Mouse (Mus musculus): ENCODE data around the gene Tmem256. TPM values are rescaled to one million over a fixed set of nuclear protein-coding genes. Genes with fewer than 3 reads are reported as not detected.
"Not testable (repeated sequence)": the region's sequence is repeated elsewhere in the genome, so short reads cannot be mapped to it uniquely, and the experiment has no call there.

Gene Tmem256
- polyA plus RNA-seq, 1 experiment from 2014 or later: 399 TPM

DNA sequence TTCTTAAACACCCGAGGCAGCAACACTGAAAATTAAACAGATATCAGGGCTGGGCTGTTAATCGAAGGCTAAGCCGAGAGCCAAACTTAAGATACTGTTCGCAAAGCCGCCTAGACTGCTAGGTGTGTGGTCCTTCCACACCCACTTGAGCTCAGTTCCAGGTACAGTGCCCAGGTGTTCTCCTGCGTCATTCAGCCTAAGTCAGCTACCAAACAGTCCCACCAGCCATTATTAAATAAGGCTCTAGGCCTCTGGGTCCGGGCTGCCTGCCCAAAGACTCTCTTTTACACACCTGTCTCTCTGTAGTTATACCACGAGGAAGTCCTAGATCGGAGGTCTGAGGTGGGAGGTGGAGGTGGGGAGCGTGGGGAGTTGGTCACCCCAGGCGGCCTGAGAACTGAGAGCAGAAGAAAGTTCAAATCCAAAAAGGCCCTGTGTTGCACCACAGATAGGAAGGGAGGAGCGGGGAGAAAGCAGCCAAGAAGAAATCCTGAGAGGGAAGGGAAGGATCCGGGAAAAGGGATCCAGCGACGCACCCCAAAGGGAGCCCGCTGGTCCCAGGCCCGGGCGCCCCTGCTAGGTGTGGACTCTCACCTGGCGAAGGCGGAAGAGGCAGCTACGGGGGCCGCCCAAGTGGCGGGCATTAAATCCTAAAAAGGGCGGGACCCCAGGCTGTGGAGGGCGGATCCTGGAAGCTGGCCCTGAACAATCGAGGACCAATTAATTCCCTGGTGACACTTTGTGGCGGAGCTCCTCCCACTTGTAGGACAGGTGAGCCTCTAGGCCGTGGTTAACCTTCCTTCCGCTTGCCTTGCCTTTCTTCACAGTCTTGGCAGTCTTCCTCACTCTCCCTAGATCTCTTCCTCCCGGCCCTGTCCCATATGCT is 20.0 kb downstream of the Tmem256 start, which contains the start of gene Tnk1:
Gene Tnk1 (minus strand): TSS at position 618 of the 886 bp plus-strand sequence.
- Histone ChIP-seq H3K4me2 (replicated peaks) (peak within 1 kb of the TSS; percentile 35), H3K9me3 (replicated peaks) (no peaks in the 10 kb centered on the region), H3K36me3 (no peaks in the 10 kb centered on the region), H3K9ac (0 out of 2 replicates have a peak within 1 kb of the TSS, but pooled peaks have one; percentile 9), H3K27me3 (peaks cover 16% of the 10 kb centered on the region), H3K4me1 (peaks cover 7% of the 10 kb centered on the region; the same call in 1 of the 2 replicates), H3K27ac (replicated peaks) (peak within 1 kb of the TSS; percentile 82), H3K4me3 (replicated peaks) (peak within 1 kb of the TSS; percentile 32)
- ATAC-seq (ENCODE audit: insufficient number of reproducible peaks, low FRiP score, low TSS enrichment, low read depth): 0 out of 2 replicates have a peak, but pooled peaks have one; percentile 40
- 18% methylated on average over 30 of the region's 30 CpGs for WGBS

DNA sequence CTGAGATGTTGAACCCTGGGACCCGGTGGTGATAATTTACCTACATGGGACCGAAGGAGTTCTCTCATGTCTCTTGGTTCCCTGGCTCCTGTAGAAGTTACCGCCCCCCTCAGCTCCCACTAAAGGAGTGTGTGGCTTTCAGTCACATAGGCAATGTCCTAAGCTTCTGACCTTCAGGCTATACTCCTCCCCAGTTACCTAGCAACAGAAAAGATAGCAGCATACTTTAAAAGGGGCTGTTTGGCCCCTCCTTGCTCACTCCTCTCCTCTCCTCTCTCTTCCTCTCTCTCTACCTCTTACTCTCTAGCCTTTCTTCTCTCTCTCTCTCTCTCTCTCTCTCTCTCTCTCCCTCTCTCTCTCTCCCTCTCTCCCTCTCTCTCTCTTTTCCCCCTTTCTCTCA is 25.4 kb downstream of the Tmem256 start:
- H3K9me3 ChIP-seq (replicated peaks); H3K27ac ChIP-seq (replicated peaks); H3K9ac ChIP-seq; H3K36me3 ChIP-seq; H3K4me2 ChIP-seq (replicated peaks); H3K4me3 ChIP-seq (replicated peaks); H3K4me1 ChIP-seq; H3K27me3 ChIP-seq; ATAC-seq (ENCODE audit: insufficient number of reproducible peaks, low FRiP score, low TSS enrichment, low read depth): not testable (repeated sequence)
- 76% methylated on average over 3 of the region's 3 CpGs for WGBS

DNA sequence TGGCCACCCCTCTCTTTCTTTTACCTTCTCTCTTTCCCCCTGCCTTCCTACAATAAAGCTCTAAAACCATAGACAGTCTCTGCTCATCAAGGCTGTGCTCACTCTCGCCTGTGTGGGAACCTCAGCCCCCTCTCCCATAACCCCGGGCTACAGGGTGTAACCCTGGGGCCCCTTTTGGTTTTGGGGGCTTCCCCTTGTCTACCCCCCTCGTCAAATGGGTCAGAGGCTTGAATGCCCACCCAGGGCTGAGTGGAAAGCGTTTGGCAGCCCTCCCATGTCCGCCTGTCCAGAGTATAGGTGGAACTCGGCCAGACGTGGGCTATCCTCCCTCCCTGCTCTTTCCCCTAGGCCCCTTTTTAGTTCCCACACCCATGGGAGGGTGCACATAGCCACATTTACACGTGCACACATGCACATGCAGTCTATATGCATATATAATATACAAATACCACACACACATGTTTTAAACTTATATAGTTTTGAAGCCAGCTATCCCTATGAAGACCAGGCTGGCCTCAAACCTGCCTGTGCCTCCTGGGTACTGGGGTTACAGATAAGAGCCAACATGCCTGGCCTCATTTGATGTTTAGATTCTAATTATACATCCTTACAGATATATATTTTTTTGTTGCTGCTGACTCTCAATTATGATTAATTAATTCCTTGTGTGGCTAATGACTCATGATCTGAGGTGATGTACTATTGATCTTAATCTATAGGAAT is 26.0 kb downstream of the Tmem256 start:
- no peak overlapping the region for H3K27ac ChIP-seq (replicated peaks)
- WGBS: 47% methylated on average over 8 of the region's 8 CpGs
- H3K4me1 ChIP-seq: peaks cover 5% of the 10 kb centered on the region; the same call in 1 of the 2 replicates
- no peak overlapping the region for H3K4me2 ChIP-seq (replicated peaks)
- ATAC-seq (ENCODE audit: insufficient number of reproducible peaks, low FRiP score, low TSS enrichment, low read depth): no peak
- no peaks in the 10 kb centered on the region for H3K36me3 ChIP-seq
- H3K9ac ChIP-seq: no peak overlapping the region
- H3K9me3 ChIP-seq (replicated peaks): no peaks in the 10 kb centered on the region
- H3K4me3 ChIP-seq (replicated peaks): no peak overlapping the region
- H3K27me3 ChIP-seq: no peaks in the 10 kb centered on the region

DNA sequence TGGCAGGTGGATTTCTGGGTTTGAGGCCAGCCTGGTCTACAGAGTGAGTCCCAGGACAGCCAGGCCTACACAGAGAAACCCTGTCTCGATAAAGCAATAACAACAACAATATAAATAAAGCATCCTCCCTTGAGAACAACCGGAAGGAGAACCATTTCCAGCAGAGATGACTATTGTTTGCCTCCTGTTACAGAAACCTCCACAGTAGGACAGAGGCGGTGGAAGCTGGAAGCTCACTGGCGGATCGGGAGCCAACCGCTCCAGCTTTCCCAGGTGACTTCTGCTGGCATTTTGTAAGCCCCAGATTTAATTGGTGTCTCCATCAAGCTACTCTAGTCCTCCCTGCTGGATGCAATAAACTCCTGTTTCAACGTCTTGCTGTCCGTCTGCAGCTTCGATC is 27.2 kb downstream of the Tmem256 start:
- no peak overlapping the region for H3K9ac ChIP-seq
- no peak overlapping the region for H3K27ac ChIP-seq (replicated peaks)
- H3K4me1 ChIP-seq: peaks cover 5% of the 10 kb centered on the region; the same call in 1 of the 2 replicates
- H3K4me3 ChIP-seq (replicated peaks): no peak overlapping the region
- 78% methylated on average over 9 of the region's 9 CpGs for whole genome bisulfite sequencing
- no peaks in the 10 kb centered on the region for H3K27me3 ChIP-seq
- no peaks in the 10 kb centered on the region for H3K9me3 ChIP-seq (replicated peaks)
- no peaks in the 10 kb centered on the region for H3K36me3 ChIP-seq
- ATAC-seq (ENCODE audit: insufficient number of reproducible peaks, low FRiP score, low TSS enrichment, low read depth): no peak
- H3K4me2 ChIP-seq (replicated peaks): no peak overlapping the region

DNA sequence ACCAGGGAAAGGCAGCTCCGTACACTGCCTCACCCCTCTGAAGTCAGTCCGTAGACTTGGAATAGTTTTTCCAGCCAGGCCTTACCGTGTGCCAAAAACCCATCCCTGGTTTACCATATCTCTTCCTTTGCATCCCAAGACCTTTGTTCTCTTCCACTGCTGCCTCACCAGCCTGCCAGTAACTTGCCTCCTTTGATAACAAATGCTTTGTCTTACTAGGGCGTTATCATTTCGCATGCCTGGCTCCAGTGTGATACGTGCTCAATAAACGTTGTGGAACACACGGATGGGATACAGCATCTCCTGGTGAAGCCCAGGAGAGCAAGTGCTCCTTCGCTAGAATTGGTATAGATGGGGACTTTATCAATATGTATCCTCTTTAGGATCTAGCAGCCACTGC is 29.0 kb downstream of the Tmem256 start:
- WGBS: 74% methylated on average over 9 of the region's 9 CpGs
- H3K4me2 ChIP-seq (replicated peaks): no peak overlapping the region
- no peak overlapping the region for H3K9ac ChIP-seq
- H3K27ac ChIP-seq (replicated peaks): no peak overlapping the region
- H3K36me3 ChIP-seq: no peaks in the 10 kb centered on the region
- ATAC-seq (ENCODE audit: insufficient number of reproducible peaks, low FRiP score, low TSS enrichment, low read depth): no peak
- peaks cover 5% of the 10 kb centered on the region; the same call in 1 of the 2 replicates for H3K4me1 ChIP-seq
- no peaks in the 10 kb centered on the region for H3K27me3 ChIP-seq
- H3K9me3 ChIP-seq (replicated peaks): no peaks in the 10 kb centered on the region
- no peak overlapping the region for H3K4me3 ChIP-seq (replicated peaks)

DNA sequence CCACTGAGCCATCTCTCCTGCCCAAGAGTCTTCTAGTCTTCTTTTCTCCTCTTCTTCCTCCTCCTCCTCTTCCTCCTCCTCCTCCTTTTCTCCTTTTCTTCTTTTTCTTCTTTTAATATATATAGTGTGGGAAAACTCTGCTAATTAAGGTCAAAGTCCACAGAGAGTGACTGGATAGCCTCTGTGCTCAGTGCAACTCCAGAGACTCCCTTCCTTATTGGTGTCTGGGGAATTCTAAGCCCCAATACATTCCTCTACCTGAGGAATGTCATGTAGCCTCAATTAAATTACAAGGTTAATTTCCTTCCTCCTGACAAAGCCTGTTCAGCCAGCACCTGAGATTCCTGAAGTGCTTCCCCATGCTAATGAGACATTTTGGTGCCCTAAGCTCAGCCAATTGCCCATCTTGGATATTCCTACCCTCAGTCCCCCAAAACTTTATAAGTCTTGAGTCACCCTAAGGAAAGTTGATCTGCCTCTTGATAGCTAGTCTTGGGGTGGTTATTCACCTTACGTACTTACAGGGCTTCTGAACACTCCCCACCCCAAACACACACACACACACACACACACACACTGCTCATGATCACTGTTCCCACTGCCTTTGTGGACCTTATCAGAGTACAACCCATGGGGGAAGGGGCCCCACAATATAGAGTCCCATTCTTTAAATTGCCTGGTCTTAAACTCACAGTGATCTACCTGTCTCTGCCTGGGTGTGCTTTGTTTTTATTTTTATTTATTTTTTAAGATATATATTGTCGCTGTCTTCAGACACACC is 32.2 kb downstream of the Tmem256 start:
- H3K4me3 ChIP-seq (replicated peaks): no peak overlapping the region
- WGBS: 87% methylated on average over 2 of the region's 2 CpGs
- no peaks in the 10 kb centered on the region for H3K9me3 ChIP-seq (replicated peaks)
- H3K27me3 ChIP-seq: no peaks in the 10 kb centered on the region
- no peak overlapping the region for H3K27ac ChIP-seq (replicated peaks)
- no peak overlapping the region for H3K9ac ChIP-seq
- no peaks in the 10 kb centered on the region for H3K36me3 ChIP-seq
- H3K4me1 ChIP-seq: peaks cover 3% of the 10 kb centered on the region
- H3K4me2 ChIP-seq (replicated peaks): no peak overlapping the region
- ATAC-seq (ENCODE audit: insufficient number of reproducible peaks, low FRiP score, low TSS enrichment, low read depth): no peak

DNA sequence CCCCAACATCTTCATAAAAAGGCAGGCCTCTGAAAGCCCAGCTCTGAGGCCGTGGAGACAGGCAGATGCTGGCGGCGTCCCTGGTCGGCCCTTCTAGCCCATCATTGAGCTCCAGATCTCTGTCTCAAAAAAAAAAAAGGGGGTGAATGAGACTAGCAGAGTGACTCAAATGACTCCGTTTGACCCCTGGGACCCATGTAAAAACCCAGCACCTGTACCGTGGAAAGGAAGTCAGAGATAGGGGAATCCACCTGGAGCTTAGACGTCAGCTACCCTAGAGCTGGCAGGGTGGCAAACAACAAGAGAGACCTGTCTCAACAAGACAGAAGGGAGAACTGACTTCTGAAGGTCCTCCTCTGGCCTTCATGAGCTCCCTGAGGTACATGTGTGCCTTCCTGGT is 33.5 kb downstream of the Tmem256 start:
- 82% methylated on average over 7 of the region's 7 CpGs for WGBS
- Histone ChIP-seq H3K27me3 (no peaks in the 10 kb centered on the region), H3K36me3 (no peaks in the 10 kb centered on the region), H3K4me3 (replicated peaks) (no peak overlapping the region), H3K9ac (no peak overlapping the region), H3K4me2 (replicated peaks) (no peak overlapping the region), H3K9me3 (replicated peaks) (no peaks in the 10 kb centered on the region), H3K4me1 (peaks cover 16% of the 10 kb centered on the region), H3K27ac (replicated peaks) (no peak overlapping the region)
- ATAC-seq (ENCODE audit: insufficient number of reproducible peaks, low FRiP score, low TSS enrichment, low read depth): no peak

DNA sequence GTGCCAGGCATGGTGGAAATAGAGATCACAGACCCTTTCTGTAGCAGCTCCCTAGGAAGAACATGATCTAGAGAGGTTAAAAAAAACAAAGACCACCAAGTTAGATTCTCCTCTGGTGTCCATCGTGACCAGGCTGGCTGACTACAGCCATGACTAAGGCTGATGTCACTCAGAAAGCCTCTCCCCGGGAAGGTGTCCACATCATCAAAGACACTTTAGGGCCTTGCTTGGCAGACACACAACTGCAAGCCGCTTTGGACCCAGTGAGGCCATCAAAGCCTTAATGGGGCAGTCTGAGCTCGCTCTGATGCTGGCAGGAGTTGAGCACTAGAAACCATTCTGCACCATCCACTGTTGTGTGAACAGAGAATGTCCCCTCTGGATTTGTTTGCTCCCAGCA is 34.1 kb downstream of the Tmem256 start:
- WGBS: 78% methylated on average over 4 of the region's 4 CpGs
- no peak for ATAC-seq (ENCODE audit: insufficient number of reproducible peaks, low FRiP score, low TSS enrichment, low read depth)
- H3K4me3 ChIP-seq (replicated peaks): no peak overlapping the region

DNA sequence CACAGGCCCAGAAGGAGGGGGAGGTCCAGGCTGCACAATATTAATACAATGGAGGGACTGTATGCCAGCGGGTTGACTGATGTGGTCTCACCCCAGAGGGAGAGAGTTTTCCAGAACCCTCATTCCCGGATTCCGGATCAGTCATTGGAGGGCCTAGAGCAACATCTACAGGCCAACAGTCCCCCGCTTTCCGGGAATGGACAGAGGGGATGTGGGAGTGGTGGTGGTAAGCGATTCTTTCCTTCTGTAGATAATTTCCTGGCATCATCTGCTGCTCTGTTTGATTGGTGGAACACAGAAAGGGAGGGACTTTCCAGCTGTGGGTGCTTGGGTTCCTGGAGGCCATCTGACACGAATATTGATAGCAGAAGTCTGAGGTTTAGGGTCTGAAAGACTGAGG is 37.9 kb downstream of the Tmem256 start:
- peak overlapping the region; percentile 88 for H3K4me2 ChIP-seq (replicated peaks)
- no peaks in the 10 kb centered on the region for H3K9me3 ChIP-seq (replicated peaks)
- no peak overlapping the region for H3K4me3 ChIP-seq (replicated peaks)
- H3K4me1 ChIP-seq: peaks cover 57% of the 10 kb centered on the region
- 22% methylated on average over 7 of the region's 7 CpGs for WGBS
- H3K27me3 ChIP-seq: no peaks in the 10 kb centered on the region
- H3K36me3 ChIP-seq: no peaks in the 10 kb centered on the region
- peak overlapping the region; percentile 94 for H3K27ac ChIP-seq (replicated peaks)
- peak; percentile 52 for ATAC-seq (ENCODE audit: insufficient number of reproducible peaks, low FRiP score, low TSS enrichment, low read depth)
- H3K9ac ChIP-seq: no peak overlapping the region

More for the DNA sequence above, 34.1 kb downstream of the Tmem256 start:
- Histone ChIP-seq H3K4me1 (peaks cover 23% of the 10 kb centered on the region), H3K27ac (replicated peaks) (no peak overlapping the region), H3K4me2 (replicated peaks) (no peak overlapping the region), H3K9ac (no peak overlapping the region), H3K27me3 (no peaks in the 10 kb centered on the region), H3K36me3 (no peaks in the 10 kb centered on the region), H3K9me3 (replicated peaks) (no peaks in the 10 kb centered on the region)

DNA sequence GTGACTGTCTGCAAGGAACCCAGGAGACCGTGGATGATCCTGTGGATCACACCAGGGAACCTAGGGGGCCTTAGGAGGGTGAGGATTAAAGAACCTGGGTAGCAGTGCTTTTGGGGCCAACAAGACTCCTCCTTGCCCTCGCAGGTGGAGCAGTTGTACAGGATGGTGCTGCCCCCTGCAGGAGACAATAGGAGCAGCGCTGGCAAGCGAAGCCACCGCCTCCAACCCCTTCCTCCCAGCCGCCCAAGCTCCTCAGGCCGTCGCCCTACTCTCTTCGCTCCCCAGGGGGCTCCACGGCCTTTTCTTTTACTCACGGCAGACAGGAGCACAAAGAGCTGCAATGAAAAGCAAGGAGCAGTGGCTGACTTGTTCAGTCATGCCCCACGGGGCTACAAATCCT is 38.6 kb downstream of the Tmem256 start:
- peak overlapping the region; percentile 88 for H3K4me2 ChIP-seq (replicated peaks)
- no peaks in the 10 kb centered on the region for H3K36me3 ChIP-seq
- peak overlapping the region; percentile 26 for H3K4me3 ChIP-seq (replicated peaks)
- ATAC-seq (ENCODE audit: insufficient number of reproducible peaks, low FRiP score, low TSS enrichment, low read depth): peak; percentile 36; the same call in 1 of the 2 replicates
- 0 out of 2 replicates have a peak overlapping the region, but pooled peaks have one; percentile 9 for H3K9ac ChIP-seq
- H3K9me3 ChIP-seq (replicated peaks): no peaks in the 10 kb centered on the region
- H3K4me1 ChIP-seq: peaks cover 64% of the 10 kb centered on the region
- WGBS: 2% methylated on average over 12 of the region's 12 CpGs
- no peaks in the 10 kb centered on the region for H3K27me3 ChIP-seq
- peak overlapping the region; percentile 94 for H3K27ac ChIP-seq (replicated peaks)
